ENCODE assay signal across 8 mouse cellular contexts in the genomic region with DNA sequence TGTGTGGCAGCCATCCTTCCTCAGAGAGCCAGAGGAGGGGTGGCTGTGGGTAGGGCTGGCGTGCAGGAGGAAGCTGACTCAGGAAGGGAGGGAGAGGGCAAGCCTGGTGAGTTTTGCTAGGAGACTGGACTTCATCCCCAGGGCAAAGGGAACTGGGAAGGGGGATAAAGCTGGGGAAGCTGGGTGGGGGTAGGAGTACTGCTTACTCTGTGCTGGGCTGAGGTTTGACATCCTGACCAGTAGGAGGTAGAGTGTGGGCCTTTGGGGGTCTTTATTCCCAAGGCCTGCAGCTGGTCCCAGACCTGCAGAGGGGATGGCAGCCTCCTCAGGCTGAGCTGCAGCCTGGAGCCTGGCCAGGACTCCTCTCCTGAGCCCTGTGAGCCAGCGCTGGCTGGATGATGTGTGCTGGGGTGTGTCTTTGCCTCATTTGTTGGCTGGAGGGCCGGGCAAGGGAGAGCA. TPM values are rescaled to one million over a fixed set of nuclear protein-coding genes. Genes with fewer than 3 reads are reported as not detected.
DNase-seq lines count a peak whose midpoint lies in the region; ATAC-seq and TF ChIP-seq lines count a peak whose summit lies in the region.

No protein-coding gene starts in this region.

- no peaks in the 10 kb centered on the region for H3K9me3 ChIP-seq in midbrain, embryonic 13.5 days

- WGBS in midbrain, embryonic 13.5 days: 15% methylated on average over 3 of the region's 3 CpGs

- H3K36me3 ChIP-seq in midbrain, embryonic 13.5 days: no peaks in the 10 kb centered on the region

- no peak overlapping the region for H3K4me3 ChIP-seq in gastrocnemius, adult 2 months
- H3K4me3 ChIP-seq in midbrain, embryonic 13.5 days (replicated peaks): no peak overlapping the region

- peaks cover 33% of the 10 kb centered on the region for H3K4me1 ChIP-seq in midbrain, embryonic 13.5 days (replicated peaks)

- H3K9ac ChIP-seq in midbrain, embryonic 13.5 days (replicated peaks): no peak overlapping the region

- peak; percentile 25; the same call in 1 of the 2 replicates for ATAC-seq in midbrain, embryonic 13.5 days

- TF ChIP-seq CTCF in gastrocnemius, adult 2 months (IDR thresholded peaks at IDR 0.05): no peak

- no peak overlapping the region for H3K4me2 ChIP-seq in midbrain, embryonic 13.5 days (replicated peaks)

- DNase-seq in left cerebral cortex, postnatal 4 days: peak; percentile 70
- no peak for DNase-seq in left cerebral cortex, postnatal 25 days (ENCODE audit: low spot score in 2 of 2)
- DNase-seq in gastrocnemius, adult 2 months: peak; percentile 81
- DNase-seq in kidney, adult 8-10 months: peak; percentile 81 to 86
- no peak for DNase-seq in left cerebral cortex, adult 9 months (ENCODE audit: low spot score in 2 of 2)
- DNase-seq in frontal cortex, postnatal 36 days (ENCODE audit: low spot score in 2 of 2): no peak
- DNase-seq in thymus, postnatal 14 days: no peak

- intact Hi-C loops in left cerebral cortex, postnatal 4 days (cut with DNase I): no loop called here
- intact Hi-C loops in left cerebral cortex, postnatal 25 days (cut with DNase I): no loop called here
- intact Hi-C loops in gastrocnemius, adult 2 months (cut with DNase I): no loop called here

- no peak overlapping the region for H3K27ac ChIP-seq in gastrocnemius, adult 2 months
- H3K27ac ChIP-seq in midbrain, embryonic 13.5 days: peak overlapping the region; percentile 10; the same call in 1 of the 2 replicates

- peaks cover 26% of the 10 kb centered on the region; the same call in 1 of the 2 replicates for H3K27me3 ChIP-seq in midbrain, embryonic 13.5 days

RNA-seq across cellular contexts. Expression of a gene that starts 4.6 kb away (rescaled TPM):
- 10 to 100 TPM in 1 of 2 experiments, 1 to 10 TPM in 1; 8.8 to 12.8 TPM for total RNA-seq in left cerebral cortex, postnatal 4 days (2021)
- total RNA-seq in left cerebral cortex, postnatal 25 days (2021): 10 to 100 TPM; 18.7 to 21.2 TPM
- total RNA-seq in gastrocnemius, adult 2 months (2021): 100 to 1,000 TPM; 118 to 120 TPM
- polyA plus RNA-seq in midbrain, embryonic 13.5 days (2015; fragmentation: Nextera tagmentation; extraction: Ambion mirVana): 4.0 and 4.4 TPM in 2 replicates

Comparison
In these comparisons a context has a peak if more than half of its experiments do, and no peak if none do; other contexts are left out.
1. DNase-seq: peak in left cerebral cortex, postnatal 4 days (single experiment), gastrocnemius, adult 2 months (single experiment) and kidney, adult 8-10 months (2 of 2); none in left cerebral cortex, postnatal 25 days (0 of 2), left cerebral cortex, adult 9 months (0 of 2), frontal cortex, postnatal 36 days (0 of 2) and thymus, postnatal 14 days (single experiment).
2. RNA of a gene that starts 4.6 kb away (total RNA-seq): 118 to 120 TPM in gastrocnemius, adult 2 months; 18.7 to 21.2 TPM in left cerebral cortex, postnatal 25 days and 8.8 to 12.8 TPM in left cerebral cortex, postnatal 4 days; every median in the first group is over 4 times any median in the second.